Mouse (Mus musculus) CH12.LX (cell line): ENCODE data around the gene Rab5if.
"Not testable (repeated sequence)": the region's sequence is repeated elsewhere in the genome, so short reads cannot be mapped to it uniquely, and the experiment has no call there.

ENCODE experiments used
- BHLHE40 ChIP-seq: IDR thresholded peaks from 2 replicates; pipeline ENCODE4 v1.6.1; 2011; ENCODE audit warnings: mild to moderate bottlenecking, low read depth, low read length, improper control_type of control experiment
- CHD1 ChIP-seq: IDR thresholded peaks from 2 replicates; pipeline ENCODE4 v1.6.1; 2012; ENCODE audit warnings: low read depth, low read length, improper control_type of control experiment, inconsistent platforms
- CTCF ChIP-seq, 2 experiments: IDR thresholded peaks in 1 of 2; conservative IDR thresholded peaks in 1 of 2; 2 replicates each; pipeline ENCODE4 v1.5.1; 2011 to 2012; ENCODE audit warnings: low read depth in 2 of 2, low read length in 2 of 2, improper control_type of control experiment in 1 of 2, inconsistent platforms in 1 of 2, mild to moderate bottlenecking in 1 of 2, moderate library complexity in 1 of 2
- HCFC1 ChIP-seq: IDR thresholded peaks from 2 replicates; pipeline ENCODE4 v1.6.1; 2012; ENCODE audit warnings: low read depth, mild to moderate bottlenecking, inconsistent platforms, low read length, improper control_type of control experiment
- IRF4 ChIP-seq: IDR thresholded peaks from 2 replicates; pipeline ENCODE4 v1.6.1; 2014; ENCODE audit warnings: low read depth, mild to moderate bottlenecking, inconsistent platforms, low read length, improper control_type of control experiment
- JUND ChIP-seq: conservative IDR thresholded peaks from 2 replicates; pipeline ENCODE4 v1.6.1; 2011; ENCODE audit warnings: low read depth, low read length, improper control_type of control experiment
- POLR2A ChIP-seq: IDR thresholded peaks from 2 replicates; pipeline ENCODE4 v1.6.1; 2011; ENCODE audit warnings: low read depth, mild to moderate bottlenecking, improper control_type of control experiment, low read length
- POLR2AphosphoS2 ChIP-seq: IDR thresholded peaks from 2 replicates; pipeline ENCODE4 v1.6.1; 2011; ENCODE audit warnings: low read depth, low read length, improper control_type of control experiment
- ZMIZ1 ChIP-seq: IDR thresholded peaks from 2 replicates; pipeline ENCODE4 v1.6.1; 2012; ENCODE audit warnings: low read depth, mild to moderate bottlenecking, inconsistent platforms, low read length, improper control_type of control experiment

DNA sequence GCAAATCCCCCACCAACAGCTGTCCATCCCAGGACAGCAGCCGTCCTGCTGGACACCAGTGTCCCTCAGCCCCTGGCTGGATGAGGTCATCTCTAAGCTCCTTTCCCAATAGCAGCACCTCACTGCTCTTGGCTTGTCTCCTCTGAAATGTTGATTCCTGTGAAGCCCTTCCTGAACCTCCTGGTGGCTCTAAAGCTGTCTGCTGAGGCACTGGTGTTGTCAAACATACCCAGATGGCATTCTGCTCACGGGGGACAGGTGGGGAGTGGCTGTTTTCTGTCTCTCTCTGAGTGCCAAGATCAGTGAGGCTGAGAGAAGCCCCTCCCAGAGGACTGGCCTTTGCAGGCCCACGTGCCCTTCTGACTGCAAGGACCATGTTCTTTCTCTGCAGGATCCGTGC, 43.0 kb downstream of the Rab5if start:
- not testable (repeated sequence) for TF ChIP-seq BHLHE40; CTCF (conservative IDR thresholded peaks at IDR 0.05 in 1 of 2, IDR thresholded peaks at IDR 0.05 in 1 of 2; ENCODE audit: low read depth in 2 of 2, low read length in 2 of 2); POLR2A; HCFC1; JUND; IRF4; POLR2AphosphoS2; CHD1; ZMIZ1
